Mouse (Mus musculus) kidney, postnatal 25 days (tissue): Measurements from ENCODE around the gene Ints3.
"Not testable (repeated sequence)": the region's sequence is repeated elsewhere in the genome, so short reads cannot be mapped to it uniquely, and the experiment has no call there.

ENCODE experiments used
- DNase-seq, 2 experiments: peaks; one replicate each; pipeline ENCODE4 v3.0.0; 2021; ENCODE audit warnings: mixed read lengths in 2 of 2

The Ints3 gene

DNA sequence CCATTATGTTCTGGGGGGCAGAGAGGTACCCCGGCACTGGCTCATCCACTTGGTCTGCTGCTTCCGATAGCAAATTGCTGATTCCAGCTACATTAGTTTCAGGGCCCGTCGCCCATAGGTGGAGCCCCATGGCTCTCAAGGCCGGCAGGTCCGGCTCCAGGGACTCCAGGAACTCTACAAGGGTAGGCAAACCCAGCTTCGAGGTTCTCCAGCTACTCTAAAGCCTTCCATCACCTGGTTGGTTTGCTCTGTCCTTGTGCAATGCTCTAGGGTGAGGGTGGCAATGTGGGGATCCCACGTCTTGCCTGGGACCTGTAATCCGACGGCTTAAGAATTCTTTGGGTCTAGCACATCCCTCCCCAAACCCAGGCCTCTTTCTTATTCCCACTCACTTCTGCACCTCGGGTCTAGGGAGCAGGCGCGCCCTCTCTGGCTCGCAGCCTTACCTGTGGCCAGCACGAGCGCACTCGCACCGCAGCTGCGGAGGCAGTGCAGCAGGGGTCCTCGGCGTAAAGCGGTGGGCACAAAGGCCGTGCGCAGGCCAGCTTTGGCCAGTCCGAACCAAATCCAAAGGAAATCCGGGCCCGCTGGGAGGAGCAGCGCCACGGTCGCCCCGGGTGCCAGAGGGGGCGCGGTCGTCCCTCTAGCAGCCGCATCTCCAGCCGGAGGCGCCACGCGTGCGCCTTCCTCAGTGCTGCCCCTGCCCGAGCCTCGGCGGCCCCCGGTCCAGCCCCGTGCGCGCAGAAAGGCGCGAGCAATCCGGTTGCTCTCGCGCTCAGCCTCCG is 44.5 kb downstream of the Ints3 start:
- DNase-seq = peak; percentile 56 to 66

DNA sequence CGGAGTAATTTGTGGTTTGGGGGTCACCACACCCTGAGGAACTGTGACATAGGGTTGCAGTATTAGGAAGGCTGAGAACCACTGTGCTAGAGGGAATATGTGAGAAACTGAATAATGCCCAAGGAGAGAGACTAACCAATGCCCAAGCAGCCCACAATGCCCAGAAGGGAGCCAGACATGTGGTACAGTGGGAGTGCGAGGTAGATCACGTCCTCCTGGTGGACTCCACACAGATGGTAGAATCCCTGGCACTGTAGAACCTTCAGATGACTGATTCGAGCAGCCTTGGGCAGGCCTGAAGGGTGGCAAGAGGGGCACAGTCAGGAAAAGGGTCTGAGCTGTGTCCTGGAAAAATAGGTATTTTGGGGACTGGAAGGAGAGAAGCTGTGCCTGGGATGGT is 45.2 kb downstream of the Ints3 start:
- DNase-seq = no peak

- DNase-seq = peak; percentile 55 to 72
These were observed 45.9 kb downstream of the Ints3 start for GRCm38 (mm10) chr3:90387483-90387882.

- DNase-seq = no peak
These were observed 46.6 kb downstream of the Ints3 start for GRCm38 (mm10) chr3:90386817-90387216.

DNA sequence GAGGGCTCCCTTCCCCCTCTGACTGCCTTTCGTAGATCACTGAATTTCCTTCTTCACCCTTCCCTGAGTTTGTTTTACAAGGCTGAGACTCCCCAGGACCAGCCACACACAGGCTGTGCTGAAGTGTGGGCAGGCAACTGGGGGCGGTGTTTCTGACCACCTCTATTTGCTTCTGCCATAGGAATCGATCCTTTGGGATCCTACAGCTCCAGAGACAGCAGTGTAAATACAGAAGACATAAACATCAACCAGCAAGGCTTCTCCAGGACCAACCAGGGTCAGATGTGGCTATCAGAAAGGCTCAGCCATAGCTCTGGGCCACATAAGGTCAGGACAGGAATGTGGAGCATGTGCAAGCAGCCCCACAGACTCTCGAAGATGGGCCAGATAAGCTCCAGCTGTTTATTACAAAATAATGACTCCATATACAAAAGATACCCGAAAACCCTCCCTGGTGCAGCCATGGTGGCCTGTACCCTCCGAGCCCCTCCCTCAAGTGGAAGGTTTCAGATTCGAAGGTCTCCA is 48.5 kb downstream of the Ints3 start:
- peak in 1 of 2 experiments; percentile 39 for DNase-seq

DNA sequence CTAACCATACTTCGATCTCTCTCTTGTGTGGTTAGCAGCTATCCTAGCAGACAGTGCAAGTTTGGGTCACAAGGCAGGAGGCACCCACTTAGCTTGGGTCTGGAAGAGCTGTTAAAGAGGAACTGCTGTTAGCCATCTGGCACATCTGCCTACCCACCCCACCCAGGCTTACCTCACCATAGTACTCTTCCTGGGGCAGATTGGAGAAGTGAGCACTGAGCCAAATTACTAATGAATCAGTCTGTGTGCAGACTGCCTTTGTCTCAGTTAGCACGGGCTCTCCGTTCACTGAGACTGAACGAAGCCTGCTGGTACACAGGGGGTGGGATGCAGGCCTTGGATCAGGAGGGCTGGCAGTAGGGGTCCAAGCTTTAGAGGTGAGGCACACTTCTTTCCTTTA is 49.7 kb downstream of the Ints3 start:
- no peak for DNase-seq

DNA sequence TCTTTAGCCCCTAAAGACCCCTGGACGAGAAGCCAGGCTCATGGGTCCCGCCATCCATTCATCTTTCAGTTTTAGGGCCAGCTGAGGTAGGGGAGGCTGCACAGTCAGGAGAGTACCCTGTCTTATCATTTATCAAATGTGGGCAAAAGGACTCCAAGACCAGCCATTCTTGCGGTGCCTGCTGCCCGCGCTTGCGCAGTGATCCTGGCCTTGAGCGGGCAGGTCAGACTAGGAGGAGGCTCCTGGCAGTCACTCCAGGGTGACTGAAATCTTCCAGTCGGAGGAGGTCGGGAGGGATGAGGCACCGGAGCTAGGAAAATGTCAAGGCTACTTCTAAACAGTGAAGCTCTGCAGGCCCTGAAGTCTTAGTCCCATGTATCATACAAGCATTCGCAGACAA is 51.7 kb downstream of the Ints3 start:
- no peak for DNase-seq

DNA sequence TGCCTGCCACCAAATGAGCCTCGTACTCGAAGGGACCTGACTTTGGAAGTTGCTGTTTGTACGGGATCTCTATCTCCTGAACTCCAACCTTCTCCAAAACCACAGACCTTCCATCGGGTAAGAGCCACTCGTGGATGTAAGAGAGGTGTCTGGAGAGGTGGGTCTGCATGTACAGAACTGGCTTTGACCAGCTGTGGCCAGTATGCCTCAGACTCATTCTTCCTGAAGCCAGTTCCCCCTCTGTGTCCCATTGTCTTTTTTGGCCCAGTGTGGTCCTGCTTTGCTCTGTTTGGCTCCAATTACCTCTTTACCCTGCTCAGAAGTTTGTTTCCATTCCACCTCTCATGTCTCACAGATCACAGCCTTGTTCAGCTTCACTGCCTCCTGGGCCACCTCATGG is 54.9 kb downstream of the Ints3 start:
- DNase-seq = no peak

GRCm38 (mm10) chr3:90376247-90376585 is 57.2 kb downstream of the Ints3 start:
- peak; percentile 31 to 56 for DNase-seq

- DNase-seq = no peak
These were observed 57.7 kb downstream of the Ints3 start for GRCm38 (mm10) chr3:90375562-90376246.

- DNase-seq = no peak
These were observed 59.1 kb downstream of the Ints3 start for GRCm38 (mm10) chr3:90374368-90374767.

GRCm38 (mm10) chr3:90373432-90374028 is 59.9 kb downstream of the Ints3 start:
- peak; percentile 82 to 96 for DNase-seq

DNA sequence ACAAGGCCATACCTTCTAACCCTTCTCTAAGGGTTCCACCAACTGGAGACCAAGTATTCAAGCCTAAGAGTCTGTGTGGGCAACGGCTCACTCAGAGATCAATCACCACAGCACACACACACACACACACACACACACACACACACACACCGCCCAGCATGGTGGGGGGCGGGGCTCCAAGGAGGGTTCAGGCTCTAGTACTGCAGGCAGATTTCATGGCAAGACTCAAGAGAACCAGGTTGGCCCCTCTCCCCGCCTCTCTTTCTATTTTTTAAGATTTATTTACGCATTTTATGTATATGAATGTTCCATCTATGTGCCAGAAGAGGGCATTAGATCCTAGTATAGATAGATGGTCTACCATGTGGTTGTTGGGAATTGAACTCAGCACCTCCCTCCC is 60.6 kb downstream of the Ints3 start:
- DNase-seq = no peak

DNA sequence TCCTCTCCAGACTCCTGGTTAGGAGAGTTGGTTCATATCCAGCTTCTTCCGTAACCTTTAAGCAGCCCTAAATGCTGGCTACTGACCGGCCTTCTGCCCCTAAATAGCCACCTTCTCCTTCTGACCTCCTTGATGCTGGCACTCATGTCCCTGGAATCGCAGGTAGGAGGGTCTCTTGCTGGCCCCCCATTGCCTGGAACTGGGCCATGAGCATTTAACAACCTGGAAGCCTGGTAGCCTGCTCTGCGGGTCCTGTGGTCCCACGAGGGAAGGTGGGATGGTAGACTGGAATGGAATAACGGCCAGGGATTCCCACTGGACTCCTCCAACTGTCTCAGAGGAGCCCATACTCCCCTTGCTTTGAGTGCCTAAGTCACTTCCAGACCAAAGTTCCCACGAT is 61.6 kb downstream of the Ints3 start:
- no peak for DNase-seq

- DNase-seq = no peak
These were observed 64.4 kb downstream of the Ints3 start for GRCm38 (mm10) chr3:90369041-90369440.

- DNase-seq = no peak
These were observed 66.3 kb downstream of the Ints3 start for GRCm38 (mm10) chr3:90367001-90367632.

DNA sequence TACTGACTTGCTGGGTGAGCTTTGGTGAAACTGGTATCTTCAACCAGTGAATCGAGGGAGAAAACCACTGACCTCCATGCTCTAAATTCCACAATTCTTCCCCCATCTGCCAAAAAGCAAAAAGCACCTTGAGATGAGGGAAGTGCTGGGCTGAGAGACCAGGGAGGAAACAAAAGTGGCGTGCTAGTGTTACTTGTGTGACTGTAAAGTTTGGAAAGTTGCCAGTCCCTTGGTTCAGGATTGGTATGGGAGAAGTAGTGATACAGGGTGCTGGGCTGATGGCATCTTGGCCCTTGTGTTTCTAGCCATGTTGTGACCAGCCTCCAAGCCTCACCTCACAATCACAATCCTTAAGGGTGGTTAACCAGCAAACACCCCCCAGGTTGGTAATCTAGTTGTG is 71.1 kb downstream of the Ints3 start:
- DNase-seq = no peak

DNA sequence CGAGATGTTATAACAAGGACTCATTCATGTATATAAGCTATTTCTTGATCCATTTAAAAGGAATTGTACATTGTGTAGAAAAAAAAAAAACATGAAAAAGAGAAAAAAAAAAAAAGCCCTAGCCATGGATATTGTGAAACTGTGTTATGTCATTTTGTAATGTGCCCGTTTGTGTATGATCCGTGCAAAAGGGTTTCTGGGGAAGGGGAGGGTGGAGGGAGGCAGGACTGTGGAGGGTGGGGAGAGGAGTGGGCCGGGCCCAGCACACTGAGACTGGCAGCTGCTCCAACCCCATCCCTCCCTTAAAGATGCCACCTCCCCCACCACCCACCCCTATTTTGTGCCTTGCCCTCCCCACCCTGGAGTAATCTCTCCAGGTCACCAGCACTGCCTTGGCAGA is 71.9 kb downstream of the Ints3 start:
- DNase-seq = no peak

DNA sequence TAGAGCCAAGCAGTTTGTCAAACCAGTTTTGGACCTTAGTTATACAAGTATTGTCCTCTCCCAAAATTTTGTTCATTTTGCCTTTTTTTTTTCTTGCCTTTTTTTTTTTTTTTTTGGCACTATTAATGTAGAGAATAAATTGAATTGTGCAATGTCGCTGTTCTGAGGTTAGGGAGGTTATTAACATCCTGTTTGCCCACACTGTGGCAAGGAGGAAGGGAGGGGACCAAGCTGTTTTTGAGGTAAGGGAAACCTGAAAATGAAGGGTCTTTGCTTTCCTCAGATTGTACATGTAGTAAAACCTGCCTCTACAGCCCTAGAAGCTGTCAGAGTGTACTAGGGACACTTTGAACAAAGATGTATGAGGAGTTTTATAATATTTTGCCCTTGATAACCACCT is 74.2 kb downstream of the Ints3 start:
- no peak for DNase-seq

DNA sequence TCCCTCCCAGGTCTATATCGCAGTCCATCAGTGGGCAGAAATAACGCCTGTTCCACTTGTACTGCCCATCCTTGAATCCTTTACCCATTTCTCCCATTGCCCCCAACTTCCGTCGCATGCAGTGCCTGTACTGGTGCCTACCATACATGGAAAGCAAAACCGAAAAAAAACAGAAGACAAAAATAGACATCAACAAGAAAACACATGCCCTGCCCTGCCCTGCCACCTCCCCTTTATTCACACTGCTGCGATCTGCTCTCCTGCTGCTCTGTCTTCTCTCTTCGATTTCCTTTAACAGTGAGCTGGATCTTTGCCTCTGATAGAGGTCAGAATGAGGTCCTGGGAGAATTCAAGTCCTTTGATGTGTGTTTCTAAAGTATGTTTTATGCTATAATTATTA is 75.5 kb downstream of the Ints3 start:
- DNase-seq = no peak

GRCm38 (mm10) chr3:90347847-90348246 is 85.6 kb downstream of the Ints3 start:
- DNase-seq = no peak

- DNase-seq = not testable (repeated sequence)
These were observed 90.6 kb downstream of the Ints3 start for GRCm38 (mm10) chr3:90342853-90343252.
